Comparison of ENCODE assay signal across 9 mouse cellular contexts in genomic region chr2:181463008-181463738, GRCm38 (mm10). TPM values are rescaled to one million over a fixed set of nuclear protein-coding genes. Genes with fewer than 3 reads are reported as not detected.
A peak's percentile ranks its signal among the peaks of the same experiment; 100 is the strongest.
DNase-seq lines count a peak whose midpoint lies in the region; ATAC-seq and TF ChIP-seq lines count a peak whose summit lies in the region.
"Had no signal": no experiment of that assay in that cellular context is flagged by ENCODE, and none has a peak within 500 bp of the region (broad histone marks: within the 10 kb centered on the region; RNA-seq: fewer than 3 reads in every experiment).

No protein-coding gene starts in this region.

- no peak overlapping the region for H3K4me3 ChIP-seq in heart, embryonic 11.5 days (ENCODE audit: low read depth, low read length)
- H3K4me3 ChIP-seq in liver, embryonic 14.5 days (ENCODE audit: insufficient read depth in 1 of 2, low read depth in 2 of 2, low read length in 2 of 2), result no peak overlapping the region
- no peak overlapping the region for H3K4me3 ChIP-seq in neural tube, embryonic 12.5 days
- H3K4me3 ChIP-seq in intestine, embryonic 16.5 days (ENCODE audit: low read length), result no peak overlapping the region

- no peak overlapping the region for H3K9ac ChIP-seq in heart, embryonic 11.5 days (ENCODE audit: low read depth, low read length)
- H3K9ac ChIP-seq in liver, embryonic 14.5 days (replicated peaks), result peak overlapping the region; percentile 31; the same call in 1 of the 2 replicates
- no peak overlapping the region for H3K9ac ChIP-seq in neural tube, embryonic 12.5 days
- H3K9ac ChIP-seq in intestine, embryonic 16.5 days (ENCODE audit: low read depth, low read length), result no peak overlapping the region

- peak; percentile 20; the same call in 1 of the 2 replicates for ATAC-seq in heart, embryonic 11.5 days (replicated peaks; ENCODE audit: insufficient number of reproducible peaks, low FRiP score, low TSS enrichment)
- ATAC-seq in liver, embryonic 14.5 days (ENCODE audit: insufficient read depth), result peak; percentile 12
- ATAC-seq in neural tube, embryonic 12.5 days (ENCODE audit: low FRiP score, low read depth), result no peak
- no peak for ATAC-seq in intestine, embryonic 16.5 days

- peak; percentile 25; the same call in 1 of the 2 replicates for TF ChIP-seq EP300 in liver, embryonic 14.5 days (IDR thresholded peaks at IDR 0.05; ENCODE audit: low read depth)

- H3K27ac ChIP-seq in heart, embryonic 11.5 days (ENCODE audit: low read depth, low read length), result no peak overlapping the region
- H3K27ac ChIP-seq in liver, embryonic 14.5 days, result no peak overlapping the region
- H3K27ac ChIP-seq in neural tube, embryonic 12.5 days, result no peak overlapping the region
- no peak overlapping the region for H3K27ac ChIP-seq in intestine, embryonic 16.5 days (ENCODE audit: low read length)

- H3K27me3 ChIP-seq in heart, embryonic 11.5 days (ENCODE audit: control insufficient read depth, insufficient read depth, low read length), result peaks cover 3% of the 10 kb centered on the region; the same call in 1 of the 2 replicates
- peaks cover 2% of the 10 kb centered on the region; the same call in 1 of the 2 replicates for H3K27me3 ChIP-seq in liver, embryonic 14.5 days (ENCODE audit: control insufficient read depth, insufficient read depth, low read length)
- H3K27me3 ChIP-seq in neural tube, embryonic 12.5 days (replicated peaks), result no peaks in the 10 kb centered on the region
- peaks cover 20% of the 10 kb centered on the region for H3K27me3 ChIP-seq in intestine, embryonic 16.5 days (replicated peaks; ENCODE audit: control insufficient read depth, insufficient read depth, low read length)

- peak; percentile 29 for DNase-seq in urinary bladder, postnatal 14 days (ENCODE audit: low spot score)
- no peak for DNase-seq in urinary bladder, adult 2 months (ENCODE audit: low spot score)
- peak; percentile 89 to 93 for DNase-seq in cerebellum, postnatal 36 days
- DNase-seq in kidney, adult 9 months, result peak; percentile 65
- DNase-seq in liver, embryonic 14.5 days (ENCODE audit: low read depth in 3 of 3, low spot score in 3 of 3), result peak; percentile 63 to 73 (median 64)

- H3K9me3 ChIP-seq in heart, embryonic 11.5 days (replicated peaks; ENCODE audit: control insufficient read depth, low read length), result no peaks in the 10 kb centered on the region
- no peaks in the 10 kb centered on the region for H3K9me3 ChIP-seq in liver, embryonic 14.5 days (ENCODE audit: control insufficient read depth, low read length)
- H3K9me3 ChIP-seq in neural tube, embryonic 12.5 days, result no peaks in the 10 kb centered on the region
- no peaks in the 10 kb centered on the region for H3K9me3 ChIP-seq in intestine, embryonic 16.5 days (ENCODE audit: control insufficient read depth, low read length)

- 35% methylated on average over 7 of the region's 7 CpGs for WGBS in heart, embryonic 11.5 days (ENCODE audit: insufficient replicate concordance)
- 27% methylated on average over 7 of the region's 7 CpGs for WGBS in liver, embryonic 14.5 days (ENCODE audit: insufficient replicate concordance)
- 47% methylated on average over 7 of the region's 7 CpGs for WGBS in neural tube, embryonic 12.5 days
- 40% methylated on average over 7 of the region's 7 CpGs for WGBS in intestine, embryonic 16.5 days

- no peaks in the 10 kb centered on the region for H3K36me3 ChIP-seq in heart, embryonic 11.5 days (ENCODE audit: control insufficient read depth, insufficient read depth, low read length)
- no peaks in the 10 kb centered on the region for H3K36me3 ChIP-seq in liver, embryonic 14.5 days (replicated peaks; ENCODE audit: control insufficient read depth, insufficient read depth, low read depth)
- no peaks in the 10 kb centered on the region for H3K36me3 ChIP-seq in neural tube, embryonic 12.5 days
- H3K36me3 ChIP-seq in intestine, embryonic 16.5 days (ENCODE audit: control insufficient read depth, insufficient read depth, low read length), result no peaks in the 10 kb centered on the region

- TF ChIP-seq CTCF in liver, embryonic 14.5 days (IDR thresholded peaks at IDR 0.05; ENCODE audit: low read depth), result no peak

- peaks cover 17% of the 10 kb centered on the region for H3K4me1 ChIP-seq in heart, embryonic 11.5 days (ENCODE audit: control insufficient read depth, insufficient read depth, low read length)
- H3K4me1 ChIP-seq in liver, embryonic 14.5 days (replicated peaks; ENCODE audit: control insufficient read depth in 2 of 2, insufficient read depth in 2 of 2, low read length in 1 of 2), result peaks cover 29 to 32% of the 10 kb centered on the region in 2 experiments
- H3K4me1 ChIP-seq in neural tube, embryonic 12.5 days, result peaks cover 12% of the 10 kb centered on the region
- H3K4me1 ChIP-seq in intestine, embryonic 16.5 days (ENCODE audit: control insufficient read depth, insufficient read depth, low read length), result 0 out of 2 replicates have a peak, but pooled peaks cover 4% of the 10 kb centered on the region

- peak overlapping the region; percentile 50 for H3K4me2 ChIP-seq in heart, embryonic 11.5 days
- peak overlapping the region; percentile 9; the same call in 1 of the 2 replicates for H3K4me2 ChIP-seq in liver, embryonic 14.5 days (ENCODE audit: low read depth)
- H3K4me2 ChIP-seq in neural tube, embryonic 12.5 days (replicated peaks), result 0 out of 2 replicates have a peak overlapping the region, but pooled peaks have one; percentile 18
- no peak overlapping the region for H3K4me2 ChIP-seq in intestine, embryonic 16.5 days (ENCODE audit: low read depth, low read length)

RNA-seq across cellular contexts. Expression of gene Zbtb46, which starts 3.9 kb away (rescaled TPM):
- 4.4 and 4.6 TPM in 2 replicates for polyA plus RNA-seq in urinary bladder, adult 2 months (2012; rRNA removed)
- 10.3 and 10.5 TPM in 2 replicates for polyA plus RNA-seq in heart, embryonic 11.5 days (2014; fragmentation: Nextera tagmentation; extraction: Ambion mirVana)
- polyA plus RNA-seq in liver, embryonic 14.5 days (2012; rRNA removed), result 4.4 and 5.3 TPM in 2 replicates
- 6.5 and 6.8 TPM in 2 replicates for polyA plus RNA-seq in liver, embryonic 14.5 days (2014; fragmentation: Nextera tagmentation; extraction: Ambion mirVana)
- polyA plus RNA-seq in neural tube, embryonic 12.5 days (2016; fragmentation: Nextera tagmentation; extraction: Ambion mirVana), result 26.8 and 27.2 TPM in 2 replicates
- polyA plus RNA-seq in intestine, embryonic 16.5 days (2015; fragmentation: Nextera tagmentation; extraction: Ambion mirVana), result 6.1 and 6.5 TPM in 2 replicates

RNA-seq across cellular contexts. Expression of gene Abhd16b, which starts 29.8 kb away (rescaled TPM):
- polyA plus RNA-seq in urinary bladder, adult 2 months (2012; rRNA removed), result not detected in 2 replicates
- 0.43 and 0.65 TPM in 2 replicates for polyA plus RNA-seq in heart, embryonic 11.5 days (2014; fragmentation: Nextera tagmentation; extraction: Ambion mirVana)
- 0.01 TPM in 1 of 2 replicates, not detected in the other for polyA plus RNA-seq in liver, embryonic 14.5 days (2012; rRNA removed)
- polyA plus RNA-seq in liver, embryonic 14.5 days (2014; fragmentation: Nextera tagmentation; extraction: Ambion mirVana), result not detected in 2 replicates
- 0.14 TPM in 1 of 2 replicates, not detected in the other for polyA plus RNA-seq in neural tube, embryonic 12.5 days (2016; fragmentation: Nextera tagmentation; extraction: Ambion mirVana)
- polyA plus RNA-seq in intestine, embryonic 16.5 days (2015; fragmentation: Nextera tagmentation; extraction: Ambion mirVana), result 0.07 and 0.10 TPM in 2 replicates
- polyA plus RNA-seq: frontal cortex, adult 2 months had no signal

RNA-seq across cellular contexts. Expression of gene Tpd52l2, which starts 33.8 kb away (rescaled TPM):
- polyA plus RNA-seq in urinary bladder, adult 2 months (2012; rRNA removed), result 118 and 128 TPM in 2 replicates
- polyA plus RNA-seq in heart, embryonic 11.5 days (2014; fragmentation: Nextera tagmentation; extraction: Ambion mirVana), result 119 and 128 TPM in 2 replicates
- polyA plus RNA-seq in liver, embryonic 14.5 days (2012; rRNA removed), result 19.6 and 36.1 TPM in 2 replicates
- polyA plus RNA-seq in liver, embryonic 14.5 days (2014; fragmentation: Nextera tagmentation; extraction: Ambion mirVana), result 78.3 and 80.5 TPM in 2 replicates
- 127 and 130 TPM in 2 replicates for polyA plus RNA-seq in neural tube, embryonic 12.5 days (2016; fragmentation: Nextera tagmentation; extraction: Ambion mirVana)
- 122 and 134 TPM in 2 replicates for polyA plus RNA-seq in intestine, embryonic 16.5 days (2015; fragmentation: Nextera tagmentation; extraction: Ambion mirVana)

RNA-seq across cellular contexts. Expression of gene Dnajc5, which starts 57.1 kb away (rescaled TPM):
- polyA plus RNA-seq in urinary bladder, adult 2 months (2012; rRNA removed), result 51.2 and 52.7 TPM in 2 replicates
- polyA plus RNA-seq in heart, embryonic 11.5 days (2014; fragmentation: Nextera tagmentation; extraction: Ambion mirVana), result 69.0 and 76.1 TPM in 2 replicates
- polyA plus RNA-seq in liver, embryonic 14.5 days (2012; rRNA removed), result 12.5 and 13.9 TPM in 2 replicates
- polyA plus RNA-seq in liver, embryonic 14.5 days (2014; fragmentation: Nextera tagmentation; extraction: Ambion mirVana), result 20.0 and 23.7 TPM in 2 replicates
- 141 and 147 TPM in 2 replicates for polyA plus RNA-seq in neural tube, embryonic 12.5 days (2016; fragmentation: Nextera tagmentation; extraction: Ambion mirVana)
- polyA plus RNA-seq in intestine, embryonic 16.5 days (2015; fragmentation: Nextera tagmentation; extraction: Ambion mirVana), result 73.5 and 74.1 TPM in 2 replicates

Comparison
In these comparisons a context has a peak if more than half of its experiments do, and no peak if none do; other contexts are left out.
1. ATAC-seq: peak in heart, embryonic 11.5 days (single experiment) and liver, embryonic 14.5 days (single experiment); none in neural tube, embryonic 12.5 days (single experiment) and intestine, embryonic 16.5 days (single experiment).